Mouse (Mus musculus): ENCODE results near the gene Ooep. TPM values are rescaled to one million over a fixed set of nuclear protein-coding genes. Genes with fewer than 3 reads are reported as not detected.
"Not testable (repeated sequence)": the region's sequence is repeated elsewhere in the genome, so short reads cannot be mapped to it uniquely, and the experiment has no call there.

Ooep gene
- polyA plus RNA-seq, 1 experiment from 2014 or later, result 1.7 TPM

DNA sequence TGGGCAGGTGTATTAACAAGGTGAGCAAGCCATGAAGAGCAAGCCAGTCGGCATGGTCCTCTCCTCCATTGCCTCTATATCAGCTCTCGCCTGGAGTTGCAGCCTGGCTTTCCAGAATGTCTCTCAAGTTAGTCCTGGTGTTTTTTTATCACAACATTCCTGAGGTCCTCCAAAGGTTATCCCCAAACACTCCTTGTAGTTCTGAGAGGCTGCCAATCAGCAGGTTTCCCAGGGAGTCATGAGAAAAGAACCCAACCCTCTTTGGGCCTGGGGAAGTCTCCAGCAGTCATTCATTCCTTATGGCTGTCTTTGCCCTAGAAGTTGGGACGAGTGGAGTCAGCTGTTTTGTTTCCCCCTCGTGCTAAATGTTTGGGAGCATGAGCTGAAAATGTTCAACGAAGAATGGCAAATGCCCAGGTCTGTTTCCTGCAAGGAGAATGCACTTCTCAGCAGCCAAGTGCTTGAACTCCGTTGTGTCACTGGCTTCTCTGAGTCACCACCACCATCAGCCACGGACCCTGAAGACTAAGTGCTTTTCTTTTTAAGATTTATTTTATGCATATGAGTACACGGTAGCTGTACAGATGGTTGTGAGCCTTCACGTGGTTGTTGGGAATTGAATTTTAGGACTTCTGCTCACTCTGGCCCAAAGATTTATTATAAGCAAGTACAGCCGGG is 5.6 kb downstream of the Ooep start:
- no peaks in the 10 kb centered on the region for H3K36me3 ChIP-seq (ENCODE audit: control insufficient read depth, insufficient read depth, low read length)
- no peak overlapping the region for H3K27ac ChIP-seq (ENCODE audit: low read depth, low read length)
- H3K9me3 ChIP-seq (ENCODE audit: control insufficient read depth, low read length), result no peaks in the 10 kb centered on the region
- H3K4me3 ChIP-seq (ENCODE audit: low read depth, low read length), result no peak overlapping the region
- 0 out of 2 replicates have a peak, but pooled peaks cover under 1% of the 10 kb centered on the region for H3K4me1 ChIP-seq (ENCODE audit: control insufficient read depth, insufficient read depth, low read length)
- no peaks in the 10 kb centered on the region for H3K27me3 ChIP-seq (ENCODE audit: control insufficient read depth, insufficient read depth, low read length)
- 85% methylated on average over 10 of the region's 10 CpGs for WGBS
- DNase-seq (ENCODE audit: low spot score), result no peak
- no peak overlapping the region for H3K9ac ChIP-seq (ENCODE audit: low read length)
- no peak overlapping the region for H3K4me2 ChIP-seq (ENCODE audit: low read depth)
- no peak for ATAC-seq (ENCODE audit: insufficient read depth, low FRiP score, low TSS enrichment)

DNA sequence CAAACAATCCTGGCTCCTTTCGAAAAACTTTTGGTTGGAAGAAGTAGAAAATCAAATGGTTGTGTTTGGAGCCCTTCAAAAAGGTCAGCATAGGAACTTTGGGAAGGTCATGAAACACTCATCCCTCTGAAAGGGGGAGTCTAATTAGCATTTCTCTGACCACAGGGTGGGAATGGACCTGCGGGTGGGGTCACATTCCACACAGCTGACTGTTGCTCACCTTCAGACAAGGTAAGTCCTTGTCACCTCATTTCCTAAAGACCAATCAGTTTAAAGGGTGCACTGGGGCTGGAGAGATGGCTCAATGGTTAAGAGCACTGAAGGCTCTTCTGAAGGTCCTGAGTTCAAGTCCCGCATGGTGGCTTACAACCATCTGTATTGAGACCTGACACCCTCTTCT is 7.1 kb downstream of the Ooep start:
- Histone ChIP-seq H3K4me2 (ENCODE audit: low read depth) (no peak overlapping the region), H3K27ac (ENCODE audit: low read depth, low read length) (no peak overlapping the region), H3K36me3 (ENCODE audit: control insufficient read depth, insufficient read depth, low read length) (no peaks in the 10 kb centered on the region), H3K9me3 (ENCODE audit: control insufficient read depth, low read length) (no peaks in the 10 kb centered on the region), H3K27me3 (ENCODE audit: control insufficient read depth, insufficient read depth, low read length) (no peaks in the 10 kb centered on the region), H3K4me3 (ENCODE audit: low read depth, low read length) (no peak overlapping the region), H3K4me1 (ENCODE audit: control insufficient read depth, insufficient read depth, low read length) (no peaks in the 10 kb centered on the region), H3K9ac (ENCODE audit: low read length) (no peak overlapping the region)
- DNase-seq (ENCODE audit: low spot score) (no peak), ATAC-seq (ENCODE audit: insufficient read depth, low FRiP score, low TSS enrichment) (no peak)
- 92% methylated on average over 3 of the region's 3 CpGs for WGBS

- no peak for ATAC-seq (ENCODE audit: insufficient read depth, low FRiP score, low TSS enrichment)
- H3K27ac ChIP-seq (ENCODE audit: low read depth, low read length), result no peak overlapping the region
- H3K4me2 ChIP-seq (ENCODE audit: low read depth), result no peak overlapping the region
- H3K27me3 ChIP-seq (ENCODE audit: control insufficient read depth, insufficient read depth, low read length), result no peaks in the 10 kb centered on the region
- H3K4me1 ChIP-seq (ENCODE audit: control insufficient read depth, insufficient read depth, low read length), result no peaks in the 10 kb centered on the region
- H3K4me3 ChIP-seq (ENCODE audit: low read depth, low read length), result no peak overlapping the region
- no peak overlapping the region for H3K9ac ChIP-seq (ENCODE audit: low read length)
- 90% methylated on average over 7 of the region's 7 CpGs for WGBS
- no peak for DNase-seq (ENCODE audit: low spot score)
- H3K36me3 ChIP-seq (ENCODE audit: control insufficient read depth, insufficient read depth, low read length), result no peaks in the 10 kb centered on the region
- H3K9me3 ChIP-seq (ENCODE audit: control insufficient read depth, low read length), result no peaks in the 10 kb centered on the region
Measured at GRCm38 (mm10) chr9:78369786-78370185, 8.7 kb downstream of the Ooep start.

DNA sequence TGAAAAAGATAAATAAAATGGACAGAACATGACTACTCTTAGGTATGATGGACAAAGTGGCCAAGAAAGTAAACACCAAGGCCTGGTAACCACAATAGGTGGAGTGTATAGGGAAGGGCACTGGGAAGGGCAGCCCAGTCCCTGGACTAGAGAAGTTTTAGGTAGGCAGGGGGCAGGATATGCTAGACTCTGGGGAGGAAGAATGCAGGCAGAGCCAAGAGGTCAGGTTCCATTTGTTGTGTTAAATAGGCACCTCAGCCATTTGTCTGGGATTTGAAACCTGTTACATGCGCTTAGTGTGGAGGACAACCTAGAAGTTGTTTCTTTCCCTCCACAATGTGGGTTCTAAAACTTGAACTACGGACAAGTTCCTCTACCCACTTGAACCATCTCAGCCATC is 9.2 kb downstream of the Ooep start:
- H3K4me3 ChIP-seq (ENCODE audit: low read depth, low read length), result no peak overlapping the region
- ATAC-seq (ENCODE audit: insufficient read depth, low FRiP score, low TSS enrichment), result no peak

GRCm38 (mm10) chr9:78368671-78369293 is 9.7 kb downstream of the Ooep start:
- Histone ChIP-seq H3K27me3 (ENCODE audit: control insufficient read depth, insufficient read depth, low read length) (no peaks in the 10 kb centered on the region), H3K27ac (ENCODE audit: low read depth, low read length) (no peak overlapping the region), H3K9ac (ENCODE audit: low read length) (no peak overlapping the region), H3K36me3 (ENCODE audit: control insufficient read depth, insufficient read depth, low read length) (no peaks in the 10 kb centered on the region), H3K4me2 (ENCODE audit: low read depth) (no peak overlapping the region), H3K4me1 (ENCODE audit: control insufficient read depth, insufficient read depth, low read length) (no peaks in the 10 kb centered on the region), H3K4me3 (ENCODE audit: low read depth, low read length) (no peak overlapping the region), H3K9me3 (ENCODE audit: control insufficient read depth, low read length) (no peaks in the 10 kb centered on the region)
- ATAC-seq (ENCODE audit: insufficient read depth, low FRiP score, low TSS enrichment) (no peak), DNase-seq (ENCODE audit: low spot score) (no peak)
- 77% methylated on average over 3 of the region's 3 CpGs for WGBS

More for the DNA sequence above, 9.2 kb downstream of the Ooep start:
- H3K9me3 ChIP-seq (ENCODE audit: control insufficient read depth, low read length), result no peaks in the 10 kb centered on the region
- H3K36me3 ChIP-seq (ENCODE audit: control insufficient read depth, insufficient read depth, low read length), result no peaks in the 10 kb centered on the region
- no peak overlapping the region for H3K9ac ChIP-seq (ENCODE audit: low read length)
- 92% methylated on average over 2 of the region's 2 CpGs for WGBS
- no peaks in the 10 kb centered on the region for H3K27me3 ChIP-seq (ENCODE audit: control insufficient read depth, insufficient read depth, low read length)
- no peaks in the 10 kb centered on the region for H3K4me1 ChIP-seq (ENCODE audit: control insufficient read depth, insufficient read depth, low read length)
- H3K4me2 ChIP-seq (ENCODE audit: low read depth), result no peak overlapping the region
- DNase-seq (ENCODE audit: low spot score), result no peak
- no peak overlapping the region for H3K27ac ChIP-seq (ENCODE audit: low read depth, low read length)

DNA sequence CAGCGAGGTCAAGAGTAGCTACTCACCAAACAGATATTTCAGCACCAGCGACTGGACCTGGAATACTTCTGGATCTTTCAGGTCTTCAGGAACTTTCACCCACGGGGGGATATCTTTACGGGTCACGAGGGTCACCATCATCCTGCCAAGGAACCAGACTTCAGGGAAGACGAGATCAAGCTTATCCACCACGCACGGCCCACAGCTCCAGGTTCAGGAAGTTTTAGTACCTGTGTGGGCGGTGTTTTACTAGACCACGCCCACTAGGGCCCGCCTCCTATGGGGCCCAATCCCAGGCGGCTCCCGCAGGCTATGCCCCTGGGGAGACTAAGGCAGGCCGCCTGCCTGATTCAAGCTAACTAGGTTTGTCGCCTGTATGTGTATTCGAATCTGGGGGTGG is 10.6 kb downstream of the Ooep start, which contains the start of gene Dppa5a:
TSS of gene Dppa5a (minus strand) at position 219 of the 400 bp plus-strand sequence.
- H3K4me2 ChIP-seq (ENCODE audit: low read depth); H3K4me3 ChIP-seq (ENCODE audit: low read depth, low read length); H3K4me1 ChIP-seq (ENCODE audit: control insufficient read depth, insufficient read depth, low read length); DNase-seq (ENCODE audit: low spot score); H3K9me3 ChIP-seq (ENCODE audit: control insufficient read depth, low read length); ATAC-seq (ENCODE audit: insufficient read depth, low FRiP score, low TSS enrichment); H3K27me3 ChIP-seq (ENCODE audit: control insufficient read depth, insufficient read depth, low read length); H3K36me3 ChIP-seq (ENCODE audit: control insufficient read depth, insufficient read depth, low read length); H3K27ac ChIP-seq (ENCODE audit: low read depth, low read length); H3K9ac ChIP-seq (ENCODE audit: low read length): not testable (repeated sequence)
- 92% methylated on average over 16 of the region's 16 CpGs for WGBS

DNA sequence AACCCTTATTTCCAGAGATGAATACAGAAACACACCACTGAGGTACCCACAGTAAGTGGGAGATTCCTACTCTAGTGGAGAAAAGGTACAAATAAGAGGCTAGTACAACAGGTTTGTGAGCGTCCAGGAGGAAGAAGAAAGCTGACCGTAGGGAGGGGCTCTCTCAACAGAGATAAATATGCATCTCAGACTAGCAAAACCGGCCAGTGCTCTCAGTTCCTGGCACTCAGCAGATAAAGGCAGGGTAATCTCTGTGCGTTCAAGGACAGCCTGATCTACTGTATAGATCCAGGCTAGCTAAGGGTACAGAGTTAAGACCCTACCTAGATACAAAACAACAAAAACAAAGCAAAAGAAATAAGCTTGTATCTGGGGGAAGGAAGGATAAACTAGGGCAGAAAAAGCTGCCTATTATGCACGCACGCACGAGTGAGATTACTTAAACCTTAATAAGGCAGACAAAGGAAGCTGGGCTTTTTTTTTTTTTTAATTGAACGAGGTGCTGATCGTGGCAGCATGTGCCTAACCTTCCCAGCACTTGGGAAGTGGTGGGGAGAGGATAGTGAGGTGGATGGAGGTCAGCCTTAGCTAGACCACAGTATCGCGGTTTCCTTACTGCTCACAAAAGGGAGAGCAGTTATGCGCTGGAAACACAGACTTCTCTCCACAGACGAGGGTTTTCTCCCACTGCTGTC is 12.5 kb downstream of the Ooep start:
- ATAC-seq (ENCODE audit: insufficient read depth, low FRiP score, low TSS enrichment) (no peak), DNase-seq (ENCODE audit: low spot score) (no peak)

GRCm38 (mm10) chr9:78364701-78365100 is 13.8 kb downstream of the Ooep start:
- Histone ChIP-seq H3K27ac (ENCODE audit: low read depth, low read length) (no peak overlapping the region), H3K4me3 (ENCODE audit: low read depth, low read length) (no peak overlapping the region), H3K27me3 (ENCODE audit: control insufficient read depth, insufficient read depth, low read length) (no peaks in the 10 kb centered on the region), H3K4me2 (ENCODE audit: low read depth) (no peak overlapping the region), H3K9ac (ENCODE audit: low read length) (no peak overlapping the region), H3K36me3 (ENCODE audit: control insufficient read depth, insufficient read depth, low read length) (no peaks in the 10 kb centered on the region), H3K4me1 (ENCODE audit: control insufficient read depth, insufficient read depth, low read length) (no peaks in the 10 kb centered on the region), H3K9me3 (ENCODE audit: control insufficient read depth, low read length) (no peaks in the 10 kb centered on the region)
- ATAC-seq (ENCODE audit: insufficient read depth, low FRiP score, low TSS enrichment) (no peak), DNase-seq (ENCODE audit: low spot score) (no peak)
- whole genome bisulfite sequencing, result 90% methylated on average over 6 of the region's 6 CpGs

More for the DNA sequence above, 12.5 kb downstream of the Ooep start:
- no peak overlapping the region for H3K4me2 ChIP-seq (ENCODE audit: low read depth)
- H3K4me3 ChIP-seq (ENCODE audit: low read depth, low read length), result no peak overlapping the region
- no peak overlapping the region for H3K27ac ChIP-seq (ENCODE audit: low read depth, low read length)
- H3K27me3 ChIP-seq (ENCODE audit: control insufficient read depth, insufficient read depth, low read length), result no peaks in the 10 kb centered on the region
- no peaks in the 10 kb centered on the region for H3K36me3 ChIP-seq (ENCODE audit: control insufficient read depth, insufficient read depth, low read length)
- WGBS, result 82% methylated on average over 13 of the region's 13 CpGs
- no peaks in the 10 kb centered on the region for H3K9me3 ChIP-seq (ENCODE audit: control insufficient read depth, low read length)
- H3K9ac ChIP-seq (ENCODE audit: low read length), result no peak overlapping the region
- H3K4me1 ChIP-seq (ENCODE audit: control insufficient read depth, insufficient read depth, low read length), result no peaks in the 10 kb centered on the region
